ENCODE assay signal across 8 mouse cellular contexts in the genomic region with DNA sequence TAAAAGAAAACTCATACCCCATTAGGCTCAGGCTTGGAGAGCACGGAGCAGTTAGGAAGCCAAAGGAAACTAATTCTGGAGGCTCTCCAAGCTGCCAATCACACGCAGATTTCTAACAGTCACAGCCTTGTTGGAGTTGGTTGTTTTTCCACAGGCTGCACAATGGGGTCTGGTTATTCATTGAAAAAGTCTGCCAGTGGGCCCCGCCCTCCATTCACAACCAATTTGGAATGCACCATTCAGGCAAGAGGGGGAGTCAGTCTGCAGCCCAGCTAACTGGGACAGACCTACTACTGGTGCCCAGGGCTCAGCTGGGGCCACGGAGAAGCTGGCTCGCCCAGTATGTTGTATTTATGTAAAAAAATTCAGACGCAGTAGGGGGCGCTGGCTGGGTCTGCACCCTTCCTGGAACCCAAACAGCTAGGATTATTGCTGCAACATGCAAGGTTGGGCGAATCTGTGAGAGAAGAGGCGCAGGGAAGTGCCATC. TPM values are rescaled to one million over a fixed set of nuclear protein-coding genes. Genes with fewer than 3 reads are reported as not detected.
DNase-seq lines count a peak whose midpoint lies in the region; ATAC-seq lines count a peak whose summit lies in the region.

No protein-coding gene starts in this region.

- H3K9me3 ChIP-seq in liver, embryonic 13.5 days (replicated peaks): no peaks in the 10 kb centered on the region
- H3K9me3 ChIP-seq in neural tube, embryonic 12.5 days: no peaks in the 10 kb centered on the region

- peak; percentile 81 for ATAC-seq in liver, embryonic 13.5 days (ENCODE audit: low read depth)
- ATAC-seq in neural tube, embryonic 12.5 days (ENCODE audit: low FRiP score, low read depth): peak; percentile 91

- H3K4me3 ChIP-seq in liver, embryonic 13.5 days (replicated peaks): no peak overlapping the region
- no peak overlapping the region for H3K4me3 ChIP-seq in neural tube, embryonic 12.5 days

- peak; percentile 82 for DNase-seq in MN1 (ENCODE audit: low spot score)
- peak; percentile 89 for DNase-seq in cerebellum, adult 9-10 months
- DNase-seq in forelimb bud, embryonic 11.5 days (ENCODE audit: low read depth, low spot score): peak; percentile 87
- peak; percentile 65 to 71 for DNase-seq in heart, postnatal 36 days
- DNase-seq in layer of hippocampus, adult 11-12 months (ENCODE audit: low spot score): peak; percentile 88
- peak; percentile 42 for DNase-seq in liver, embryonic 13.5 days
- peak; percentile 61 for DNase-seq in thymus, postnatal 4 days

- no peaks in the 10 kb centered on the region for H3K36me3 ChIP-seq in liver, embryonic 13.5 days
- no peaks in the 10 kb centered on the region for H3K36me3 ChIP-seq in neural tube, embryonic 12.5 days

- H3K27ac ChIP-seq in liver, embryonic 13.5 days: no peak overlapping the region
- H3K27ac ChIP-seq in neural tube, embryonic 12.5 days: no peak overlapping the region

- no peak overlapping the region; the same call in 1 of the 2 replicates for H3K9ac ChIP-seq in liver, embryonic 13.5 days
- H3K9ac ChIP-seq in neural tube, embryonic 12.5 days: no peak overlapping the region

- H3K27me3 ChIP-seq in liver, embryonic 13.5 days: no peaks in the 10 kb centered on the region
- 0 out of 2 replicates have a peak, but pooled peaks cover 2% of the 10 kb centered on the region for H3K27me3 ChIP-seq in neural tube, embryonic 12.5 days (replicated peaks)

- WGBS in liver, embryonic 13.5 days (ENCODE audit: insufficient replicate concordance): 15% methylated on average over 9 of the region's 9 CpGs
- 4% methylated on average over 9 of the region's 9 CpGs for WGBS in neural tube, embryonic 12.5 days

- H3K4me2 ChIP-seq in liver, embryonic 13.5 days: peak overlapping the region; percentile 33
- H3K4me2 ChIP-seq in neural tube, embryonic 12.5 days (replicated peaks): peak overlapping the region; percentile 53

- 0 out of 2 replicates have a peak, but pooled peaks cover 16% of the 10 kb centered on the region for H3K4me1 ChIP-seq in liver, embryonic 13.5 days (replicated peaks)
- H3K4me1 ChIP-seq in neural tube, embryonic 12.5 days: peaks cover 35% of the 10 kb centered on the region

- intact Hi-C loops in heart, postnatal 36 days (cut with DNase I): no loop called here

RNA-seq across cellular contexts. Expression of a gene that starts 10.6 kb away (rescaled TPM):
- 10 to 100 TPM in 1 of 2 experiments, 1 to 10 TPM in 1; 9.3 to 14.8 TPM for total RNA-seq in heart, postnatal 36 days (2021)
- polyA plus RNA-seq in liver, embryonic 13.5 days (2015; fragmentation: Nextera tagmentation; extraction: Ambion mirVana): 3.7 and 5.4 TPM in 2 replicates
- polyA plus RNA-seq in neural tube, embryonic 12.5 days (2016; fragmentation: Nextera tagmentation; extraction: Ambion mirVana): 17.8 and 23.1 TPM in 2 replicates
